Mouse (Mus musculus): ENCODE data around the gene Irak1bp1.

The Irak1bp1 gene

GRCm38 (mm10) chr9:82829007-82829689, at the start of gene Irak1bp1:
TSS of gene Irak1bp1 (plus strand) at chr9:82829540.
- peak; percentile 28 for DNase-seq (ENCODE audit: low read depth)

GRCm38 (mm10) chr9:82788375-82788774, 41.0 kb upstream of the Irak1bp1 start:
- DNase-seq (ENCODE audit: low read depth) = no peak

GRCm38 (mm10) chr9:82800360-82800759, 29.0 kb upstream of the Irak1bp1 start:
- no peak for DNase-seq (ENCODE audit: low read depth)

- DNase-seq (ENCODE audit: low read depth) = no peak
These were observed 22.2 kb upstream of the Irak1bp1 start for GRCm38 (mm10) chr9:82807129-82807528.

GRCm38 (mm10) chr9:82807635-82808034, 21.7 kb upstream of the Irak1bp1 start:
- no peak for DNase-seq (ENCODE audit: low read depth)

GRCm38 (mm10) chr9:82812172-82812963, 17.0 kb upstream of the Irak1bp1 start:
- DNase-seq (ENCODE audit: low read depth) = no peak

- DNase-seq (ENCODE audit: low read depth) = no peak
These were observed 14.8 kb upstream of the Irak1bp1 start for GRCm38 (mm10) chr9:82814536-82814935.

- DNase-seq (ENCODE audit: low read depth) = no peak
These were observed 14.0 kb upstream of the Irak1bp1 start for GRCm38 (mm10) chr9:82815257-82815785.

GRCm38 (mm10) chr9:82826426-82826825, 2.9 kb upstream of the Irak1bp1 start:
- no peak for DNase-seq (ENCODE audit: low read depth)

GRCm38 (mm10) chr9:82829693-82830430, 522 bp downstream of the Irak1bp1 start:
- DNase-seq (ENCODE audit: low read depth) = peak; percentile 95

GRCm38 (mm10) chr9:82831891-82832290, 2.6 kb downstream of the Irak1bp1 start:
- no peak for DNase-seq (ENCODE audit: low read depth)

GRCm38 (mm10) chr9:82835921-82836320, 6.6 kb downstream of the Irak1bp1 start:
- no peak for DNase-seq (ENCODE audit: low read depth)

GRCm38 (mm10) chr9:82842671-82843070, 13.3 kb downstream of the Irak1bp1 start:
- DNase-seq (ENCODE audit: low read depth) = no peak

GRCm38 (mm10) chr9:82854040-82854439, 24.7 kb downstream of the Irak1bp1 start:
- DNase-seq (ENCODE audit: low read depth) = peak; percentile 44

- DNase-seq (ENCODE audit: low read depth) = no peak
These were observed 25.8 kb downstream of the Irak1bp1 start for GRCm38 (mm10) chr9:82854973-82855614.

- DNase-seq (ENCODE audit: low read depth) = no peak
These were observed 26.9 kb downstream of the Irak1bp1 start for GRCm38 (mm10) chr9:82856241-82856640.

- no peak for DNase-seq (ENCODE audit: low read depth)
These were observed 31.5 kb downstream of the Irak1bp1 start for GRCm38 (mm10) chr9:82860805-82861204.

- DNase-seq (ENCODE audit: low read depth) = no peak
These were observed 32.0 kb downstream of the Irak1bp1 start for GRCm38 (mm10) chr9:82861316-82861715.

- DNase-seq (ENCODE audit: low read depth) = no peak
These were observed 32.6 kb downstream of the Irak1bp1 start for GRCm38 (mm10) chr9:82861775-82862430.

GRCm38 (mm10) chr9:82866121-82866520, 36.8 kb downstream of the Irak1bp1 start:
- no peak for DNase-seq (ENCODE audit: low read depth)

GRCm38 (mm10) chr9:82867698-82868097, 38.4 kb downstream of the Irak1bp1 start:
- DNase-seq (ENCODE audit: low read depth) = no peak

Data from induced T-regulatory cell, adult 2 months (primary cell).